Mouse (Mus musculus): ENCODE measurements around the gene Trim15. TPM values are rescaled to one million over a fixed set of nuclear protein-coding genes. Genes with fewer than 3 reads are reported as not detected.
A peak's percentile ranks its signal among the peaks of the same experiment; 100 is the strongest.

Trim15 gene
- polyA plus RNA-seq (2012; ENCODE audit: insufficient read depth, insufficient read length, low replicate concordance, missing spikeins): not detected in 2 replicates

- H3K4me1 ChIP-seq (ENCODE audit: control insufficient read depth, insufficient read depth, low read length): peaks cover 13% of the 10 kb centered on the region
- WGBS: 13% methylated on average over 29 of the region's 29 CpGs
- TF ChIP-seq POLR2A (IDR thresholded peaks at IDR 0.05; ENCODE audit: insufficient read depth, low read depth, low read length): no peak
- no peak for TF ChIP-seq CTCF (IDR thresholded peaks at IDR 0.05; ENCODE audit: insufficient read depth, low read depth, low read length)
- no peak within 1 kb of the TSS for H3K4me3 ChIP-seq (ENCODE audit: insufficient read depth, low read depth, low read length)
- no peak within 1 kb of the TSS for H3K27ac ChIP-seq (ENCODE audit: insufficient read depth, low read depth, low read length)
Observed at GRCm38 (mm10) chr17:36866719-36867527, at the start of gene Trim15. Trim15 (minus strand) TSS chr17:36867210.

GRCm38 (mm10) chr17:36915076-36915475 lies 48.1 kb upstream of the Trim15 start:
- no peaks in the 10 kb centered on the region for H3K4me1 ChIP-seq (ENCODE audit: control insufficient read depth, insufficient read depth, low read length)
- WGBS: 14% methylated on average over 9 of the region's 9 CpGs
- TF ChIP-seq CTCF (IDR thresholded peaks at IDR 0.05; ENCODE audit: insufficient read depth, low read depth, low read length) (peak; percentile 41; the same call in 1 of the 2 replicates), POLR2A (IDR thresholded peaks at IDR 0.05; ENCODE audit: insufficient read depth, low read depth, low read length) (no peak)
- H3K27ac ChIP-seq (ENCODE audit: insufficient read depth, low read depth, low read length): no peak overlapping the region
- no peak overlapping the region for H3K4me3 ChIP-seq (ENCODE audit: insufficient read depth, low read depth, low read length)

- TF ChIP-seq POLR2A (IDR thresholded peaks at IDR 0.05; ENCODE audit: insufficient read depth, low read depth, low read length): no peak
- no peak for TF ChIP-seq CTCF (IDR thresholded peaks at IDR 0.05; ENCODE audit: insufficient read depth, low read depth, low read length)
Observed at GRCm38 (mm10) chr17:36914108-36914507, 47.1 kb upstream of the Trim15 start.

GRCm38 (mm10) chr17:36912031-36912430 lies 45.0 kb upstream of the Trim15 start:
- no peak for TF ChIP-seq CTCF (IDR thresholded peaks at IDR 0.05; ENCODE audit: insufficient read depth, low read depth, low read length)
- TF ChIP-seq POLR2A (IDR thresholded peaks at IDR 0.05; ENCODE audit: insufficient read depth, low read depth, low read length): no peak
- Histone ChIP-seq H3K4me1 (ENCODE audit: control insufficient read depth, insufficient read depth, low read length) (no peaks in the 10 kb centered on the region), H3K27ac (ENCODE audit: insufficient read depth, low read depth, low read length) (no peak overlapping the region), H3K4me3 (ENCODE audit: insufficient read depth, low read depth, low read length) (no peak overlapping the region)
- 83% methylated on average over 2 of the region's 2 CpGs for WGBS

More at GRCm38 (mm10) chr17:36914108-36914507, 47.1 kb upstream of the Trim15 start:
- Histone ChIP-seq H3K27ac (ENCODE audit: insufficient read depth, low read depth, low read length) (no peak overlapping the region), H3K4me1 (ENCODE audit: control insufficient read depth, insufficient read depth, low read length) (no peaks in the 10 kb centered on the region), H3K4me3 (ENCODE audit: insufficient read depth, low read depth, low read length) (no peak overlapping the region)
- WGBS: 6% methylated on average over 2 of the region's 2 CpGs

GRCm38 (mm10) chr17:36909802-36910201 lies 42.8 kb upstream of the Trim15 start:
- Histone ChIP-seq H3K4me3 (ENCODE audit: insufficient read depth, low read depth, low read length) (no peak overlapping the region), H3K4me1 (ENCODE audit: control insufficient read depth, insufficient read depth, low read length) (no peaks in the 10 kb centered on the region), H3K27ac (ENCODE audit: insufficient read depth, low read depth, low read length) (no peak overlapping the region)
- WGBS: 63% methylated on average over 4 of the region's 4 CpGs
- TF ChIP-seq POLR2A (IDR thresholded peaks at IDR 0.05; ENCODE audit: insufficient read depth, low read depth, low read length) (no peak), CTCF (IDR thresholded peaks at IDR 0.05; ENCODE audit: insufficient read depth, low read depth, low read length) (no peak)

GRCm38 (mm10) chr17:36908235-36908634 lies 41.2 kb upstream of the Trim15 start:
- 48% methylated on average over 1 of the region's 1 CpGs for WGBS
- Histone ChIP-seq H3K4me3 (ENCODE audit: insufficient read depth, low read depth, low read length) (no peak overlapping the region), H3K4me1 (ENCODE audit: control insufficient read depth, insufficient read depth, low read length) (no peaks in the 10 kb centered on the region), H3K27ac (ENCODE audit: insufficient read depth, low read depth, low read length) (no peak overlapping the region)
- TF ChIP-seq POLR2A (IDR thresholded peaks at IDR 0.05; ENCODE audit: insufficient read depth, low read depth, low read length) (no peak), CTCF (IDR thresholded peaks at IDR 0.05; ENCODE audit: insufficient read depth, low read depth, low read length) (no peak)

DNA sequence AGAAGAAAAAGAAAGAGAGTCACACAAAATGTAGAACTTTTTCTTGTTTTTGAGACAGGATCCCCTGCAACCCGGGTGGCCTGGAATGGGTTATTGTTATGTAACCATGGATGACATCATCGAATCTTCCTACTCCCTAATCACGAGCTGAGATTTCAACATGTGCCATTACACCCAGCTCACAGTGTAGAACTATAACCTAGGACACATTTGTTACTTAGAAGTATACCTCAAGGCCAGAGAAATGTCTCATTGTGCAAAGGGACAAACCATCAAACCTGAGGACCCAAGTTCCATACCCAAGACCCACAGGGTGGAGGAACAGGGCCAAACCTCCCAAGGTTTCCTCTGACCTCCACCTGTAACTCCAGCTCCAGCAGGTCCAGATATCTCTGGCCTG lies 36.6 kb upstream of the Trim15 start:
- peaks cover 3% of the 10 kb centered on the region for H3K4me1 ChIP-seq (ENCODE audit: control insufficient read depth, insufficient read depth, low read length)
- 53% methylated on average over 3 of the region's 3 CpGs for WGBS
- H3K27ac ChIP-seq (ENCODE audit: insufficient read depth, low read depth, low read length): no peak overlapping the region
- TF ChIP-seq CTCF (IDR thresholded peaks at IDR 0.05; ENCODE audit: insufficient read depth, low read depth, low read length): no peak
- TF ChIP-seq POLR2A (IDR thresholded peaks at IDR 0.05; ENCODE audit: insufficient read depth, low read depth, low read length): no peak
- H3K4me3 ChIP-seq (ENCODE audit: insufficient read depth, low read depth, low read length): no peak overlapping the region

- no peak overlapping the region for H3K27ac ChIP-seq (ENCODE audit: insufficient read depth, low read depth, low read length)
- peaks cover 3% of the 10 kb centered on the region for H3K4me1 ChIP-seq (ENCODE audit: control insufficient read depth, insufficient read depth, low read length)
- 41% methylated on average over 1 of the region's 1 CpGs for WGBS
- H3K4me3 ChIP-seq (ENCODE audit: insufficient read depth, low read depth, low read length): no peak overlapping the region
- TF ChIP-seq POLR2A (IDR thresholded peaks at IDR 0.05; ENCODE audit: insufficient read depth, low read depth, low read length) (no peak), CTCF (IDR thresholded peaks at IDR 0.05; ENCODE audit: insufficient read depth, low read depth, low read length) (no peak)
Observed at GRCm38 (mm10) chr17:36900691-36901090, 33.7 kb upstream of the Trim15 start.

- H3K4me1 ChIP-seq (ENCODE audit: control insufficient read depth, insufficient read depth, low read length): peaks cover 3% of the 10 kb centered on the region
- no peak overlapping the region for H3K4me3 ChIP-seq (ENCODE audit: insufficient read depth, low read depth, low read length)
- 29% methylated on average over 5 of the region's 5 CpGs for WGBS
- H3K27ac ChIP-seq (ENCODE audit: insufficient read depth, low read depth, low read length): no peak overlapping the region
- TF ChIP-seq CTCF (IDR thresholded peaks at IDR 0.05; ENCODE audit: insufficient read depth, low read depth, low read length): no peak
- no peak for TF ChIP-seq POLR2A (IDR thresholded peaks at IDR 0.05; ENCODE audit: insufficient read depth, low read depth, low read length)
Observed at GRCm38 (mm10) chr17:36900001-36900400, 33.0 kb upstream of the Trim15 start.

Data from olfactory bulb, adult 2 months (tissue).